Mouse (Mus musculus): ENCODE measurements around the gene Gcnt4. TPM values are rescaled to one million over a fixed set of nuclear protein-coding genes. Genes with fewer than 3 reads are reported as not detected.
"Not testable (repeated sequence)": the region's sequence is repeated elsewhere in the genome, so short reads cannot be mapped to it uniquely, and the experiment has no call there.

The Gcnt4 gene
- 0.27 and 0.69 TPM in 2 replicates for polyA plus RNA-seq (2015; fragmentation: Nextera tagmentation; extraction: Ambion mirVana)

- H3K9me3 ChIP-seq, result no peaks in the 10 kb centered on the region
- no peak; the same call in 1 of the 2 replicates for ATAC-seq (ENCODE audit: insufficient number of reproducible peaks, insufficient read depth, low FRiP score, low TSS enrichment, low read depth)
- no peak within 1 kb of the TSS for H3K27ac ChIP-seq
- H3K36me3 ChIP-seq, result no peaks in the 10 kb centered on the region
- peaks cover 36% of the 10 kb centered on the region for H3K27me3 ChIP-seq
- peaks cover 7% of the 10 kb centered on the region for H3K4me1 ChIP-seq
- H3K4me3 ChIP-seq, result peak within 1 kb of the TSS; percentile 78
- H3K9ac ChIP-seq, result peak within 1 kb of the TSS; percentile 80
- 9% methylated on average over 56 of the region's 56 CpGs for WGBS
- H3K4me2 ChIP-seq, result peak within 1 kb of the TSS; percentile 99
Observed at GRCm38 (mm10) chr13:96923999-96924961, at the start of gene Gcnt4. Gcnt4 (plus strand) TSS chr13:96924689.

GRCm38 (mm10) chr13:96878220-96879057, 46.0 kb upstream of the Gcnt4 start:
- WGBS, result 73% methylated on average over 12 of the region's 12 CpGs
- Histone ChIP-seq H3K4me2 (no peak overlapping the region), H3K4me1 (no peaks in the 10 kb centered on the region), H3K27ac (no peak overlapping the region), H3K36me3 (no peaks in the 10 kb centered on the region), H3K27me3 (no peaks in the 10 kb centered on the region), H3K9ac (no peak overlapping the region), H3K4me3 (no peak overlapping the region), H3K9me3 (no peaks in the 10 kb centered on the region)
- ATAC-seq (ENCODE audit: insufficient number of reproducible peaks, insufficient read depth, low FRiP score, low TSS enrichment, low read depth), result no peak

GRCm38 (mm10) chr13:96884534-96884933, 40.0 kb upstream of the Gcnt4 start:
- Histone ChIP-seq H3K9me3 (no peaks in the 10 kb centered on the region), H3K4me2 (no peak overlapping the region), H3K27me3 (no peaks in the 10 kb centered on the region), H3K36me3 (no peaks in the 10 kb centered on the region), H3K4me3 (no peak overlapping the region), H3K4me1 (no peaks in the 10 kb centered on the region), H3K27ac (no peak overlapping the region), H3K9ac (no peak overlapping the region)
- WGBS, result 34% methylated on average over 1 of the region's 1 CpGs
- ATAC-seq (ENCODE audit: insufficient number of reproducible peaks, insufficient read depth, low FRiP score, low TSS enrichment, low read depth), result no peak

- H3K4me1 ChIP-seq, result no peaks in the 10 kb centered on the region
- no peak overlapping the region for H3K9ac ChIP-seq
- 44% methylated on average over 2 of the region's 2 CpGs for WGBS
- no peaks in the 10 kb centered on the region for H3K36me3 ChIP-seq
- ATAC-seq (ENCODE audit: insufficient number of reproducible peaks, insufficient read depth, low FRiP score, low TSS enrichment, low read depth), result no peak
- no peak overlapping the region for H3K27ac ChIP-seq
- no peaks in the 10 kb centered on the region for H3K27me3 ChIP-seq
- no peak overlapping the region for H3K4me3 ChIP-seq
- no peaks in the 10 kb centered on the region for H3K9me3 ChIP-seq
- H3K4me2 ChIP-seq, result no peak overlapping the region
Observed at GRCm38 (mm10) chr13:96889985-96890384, 34.5 kb upstream of the Gcnt4 start.

GRCm38 (mm10) chr13:96895144-96895543, 29.3 kb upstream of the Gcnt4 start:
- no peak for ATAC-seq (ENCODE audit: insufficient number of reproducible peaks, insufficient read depth, low FRiP score, low TSS enrichment, low read depth)
- 75% methylated on average over 2 of the region's 2 CpGs for WGBS
- H3K36me3 ChIP-seq, result no peaks in the 10 kb centered on the region
- no peaks in the 10 kb centered on the region for H3K27me3 ChIP-seq
- no peaks in the 10 kb centered on the region for H3K4me1 ChIP-seq
- H3K4me3 ChIP-seq, result no peak overlapping the region
- no peak overlapping the region for H3K4me2 ChIP-seq
- no peaks in the 10 kb centered on the region for H3K9me3 ChIP-seq
- H3K27ac ChIP-seq, result no peak overlapping the region
- H3K9ac ChIP-seq, result no peak overlapping the region

- Histone ChIP-seq H3K36me3 (no peaks in the 10 kb centered on the region), H3K4me1 (no peaks in the 10 kb centered on the region), H3K4me2 (no peak overlapping the region), H3K9ac (no peak overlapping the region), H3K4me3 (no peak overlapping the region), H3K27me3 (no peaks in the 10 kb centered on the region), H3K9me3 (no peaks in the 10 kb centered on the region), H3K27ac (no peak overlapping the region)
- ATAC-seq (ENCODE audit: insufficient number of reproducible peaks, insufficient read depth, low FRiP score, low TSS enrichment, low read depth), result no peak
- WGBS, result 54% methylated on average over 3 of the region's 3 CpGs
Observed at GRCm38 (mm10) chr13:96906717-96907116, 17.8 kb upstream of the Gcnt4 start.

GRCm38 (mm10) chr13:96911202-96911601, 13.3 kb upstream of the Gcnt4 start:
- H3K27ac ChIP-seq, result no peak overlapping the region
- H3K4me1 ChIP-seq, result no peaks in the 10 kb centered on the region
- 88% methylated on average over 3 of the region's 3 CpGs for WGBS
- no peaks in the 10 kb centered on the region for H3K27me3 ChIP-seq
- no peaks in the 10 kb centered on the region for H3K36me3 ChIP-seq
- no peaks in the 10 kb centered on the region for H3K9me3 ChIP-seq
- no peak overlapping the region for H3K4me2 ChIP-seq
- no peak overlapping the region for H3K9ac ChIP-seq
- no peak for ATAC-seq (ENCODE audit: insufficient number of reproducible peaks, insufficient read depth, low FRiP score, low TSS enrichment, low read depth)
- H3K4me3 ChIP-seq, result no peak overlapping the region

- H3K4me2 ChIP-seq; H3K9ac ChIP-seq; H3K4me1 ChIP-seq; ATAC-seq (ENCODE audit: insufficient number of reproducible peaks, insufficient read depth, low FRiP score, low TSS enrichment, low read depth); H3K4me3 ChIP-seq; H3K27ac ChIP-seq; H3K9me3 ChIP-seq; H3K36me3 ChIP-seq: not testable (repeated sequence)
- peaks cover 36% of the 10 kb centered on the region for H3K27me3 ChIP-seq
- WGBS, result 94% methylated on average over 4 of the region's 4 CpGs
Observed at GRCm38 (mm10) chr13:96923134-96923533, 1.4 kb upstream of the Gcnt4 start.

- Histone ChIP-seq H3K36me3 (no peaks in the 10 kb centered on the region), H3K4me2 (peak overlapping the region; percentile 99), H3K9ac (peak overlapping the region; percentile 80), H3K9me3 (no peaks in the 10 kb centered on the region), H3K27me3 (peaks cover 36% of the 10 kb centered on the region), H3K4me1 (peaks cover 7% of the 10 kb centered on the region), H3K4me3 (peak overlapping the region; percentile 78), H3K27ac (no peak overlapping the region)
- ATAC-seq (ENCODE audit: insufficient number of reproducible peaks, insufficient read depth, low FRiP score, low TSS enrichment, low read depth), result no peak
- 1% methylated on average over 53 of the region's 53 CpGs for WGBS
Observed at GRCm38 (mm10) chr13:96924985-96925745, 676 bp downstream of the Gcnt4 start.

- Histone ChIP-seq H3K4me3 (0 out of 2 replicates have a peak overlapping the region, but pooled peaks have one; percentile 78), H3K4me1 (peaks cover 7% of the 10 kb centered on the region), H3K36me3 (no peaks in the 10 kb centered on the region), H3K9me3 (no peaks in the 10 kb centered on the region), H3K4me2 (peak overlapping the region; percentile 99; the same call in 1 of the 2 replicates), H3K9ac (no peak overlapping the region), H3K27me3 (peaks cover 36% of the 10 kb centered on the region), H3K27ac (no peak overlapping the region)
- ATAC-seq (ENCODE audit: insufficient number of reproducible peaks, insufficient read depth, low FRiP score, low TSS enrichment, low read depth), result no peak
- WGBS, result 31% methylated on average over 10 of the region's 10 CpGs
Observed at GRCm38 (mm10) chr13:96925991-96926725, 1.7 kb downstream of the Gcnt4 start.
